Mouse (Mus musculus) midbrain, embryonic 11.5 days (tissue): ENCODE data around the gene Rab11fip4. TPM values are rescaled to one million over a fixed set of nuclear protein-coding genes. Genes with fewer than 3 reads are reported as not detected.

Experiments used
- ATAC-seq: fragments of 200-750 bp; cut with Nextera tagmentation; 2 replicates; pipeline ENCODE4 v1.8.0; 2017; ENCODE audit warnings: moderate TSS enrichment, moderate library complexity; ENCODE audit not compliant: low FRiP score
- DNase-seq: peaks from one replicate; pipeline ENCODE4 v3.0.0; 2015; ENCODE audit warnings: low spot score; ENCODE audit errors: missing footprints
- H3K27ac ChIP-seq: fragments of 300-500 bp; sonication (generic); 2 replicates; pipeline ENCODE4 v1.5.1; 2014; ENCODE audit warnings: low read depth, low read length
- H3K27me3 ChIP-seq: fragments of 300-500 bp; sonication (generic); 2 replicates; pipeline ENCODE4 v1.6.1; 2014; ENCODE audit warnings: mild to moderate bottlenecking, low read length, moderate library complexity, mixed read lengths; ENCODE audit not compliant: control insufficient read depth, insufficient read depth
- H3K36me3 ChIP-seq: fragments of 300-500 bp; sonication (generic); 2 replicates; pipeline ENCODE4 v1.6.1; 2014; ENCODE audit warnings: mild to moderate bottlenecking, low read length, moderate library complexity, mixed read lengths; ENCODE audit not compliant: control insufficient read depth, insufficient read depth
- H3K4me1 ChIP-seq: fragments of 300-500 bp; sonication (generic); 2 replicates; pipeline ENCODE4 v1.6.1; 2014; ENCODE audit warnings: low read length; ENCODE audit not compliant: control insufficient read depth, insufficient read depth
- H3K4me2 ChIP-seq: fragments of 300-500 bp; sonication (generic); 2 replicates; pipeline ENCODE4 v1.6.1; 2014; ENCODE audit warnings: mild to moderate bottlenecking, moderate library complexity
- H3K4me3 ChIP-seq: fragments of 300-500 bp; sonication (generic); 2 replicates; pipeline ENCODE4 v1.5.1; 2014; ENCODE audit warnings: low read depth, low read length
- H3K9ac ChIP-seq: fragments of 300-500 bp; sonication (generic); 2 replicates; pipeline ENCODE4 v1.6.1; 2014; ENCODE audit warnings: low read length
- H3K9me3 ChIP-seq: fragments of 300-500 bp; sonication (generic); 2 replicates; pipeline ENCODE4 v1.6.1; 2016; ENCODE audit warnings: low read length; ENCODE audit not compliant: control insufficient read depth
- WGBS: fragments of 180-500 bp; shearing (Covaris S2); extraction: QIAGEN DNeasy Blood & Tissue Kit; methylation state at CpG from one replicate; pipeline ENCODE4 v1.1.7; 2014; 5-methylcytosine and 5-hydroxymethylcytosine counted together
- polyA plus RNA-seq: library from polyadenylated mRNA; unstranded; fragments of >200 nt; fragmentation: Nextera tagmentation; extraction: Ambion mirVana; gene quantifications from 2 replicates; pipeline ENCODE4 v1.2.1, GENCODE M21; 2014

Rab11fip4 gene
- polyA plus RNA-seq, 1 experiment from 2014 or later, result 14.1 TPM

GRCm38 (mm10) chr11:79714743-79715110, 123.7 kb downstream of the Rab11fip4 start:
- no peaks in the 10 kb centered on the region for H3K36me3 ChIP-seq
- peaks cover 36% of the 10 kb centered on the region for H3K27me3 ChIP-seq
- ATAC-seq, result no peak
- H3K9me3 ChIP-seq, result no peaks in the 10 kb centered on the region
- no peak overlapping the region for H3K27ac ChIP-seq
- no peak overlapping the region for H3K4me2 ChIP-seq
- no peak overlapping the region for H3K4me3 ChIP-seq
- H3K9ac ChIP-seq, result no peak overlapping the region
- H3K4me1 ChIP-seq, result peaks cover 14% of the 10 kb centered on the region
- no peak for DNase-seq
- 82% methylated on average over 6 of the region's 6 CpGs for WGBS

- peaks cover 30% of the 10 kb centered on the region for H3K27me3 ChIP-seq
- no peak overlapping the region for H3K9ac ChIP-seq
- no peak for DNase-seq
- WGBS, result 74% methylated on average over 8 of the region's 8 CpGs
- H3K9me3 ChIP-seq, result no peaks in the 10 kb centered on the region
- no peak overlapping the region for H3K27ac ChIP-seq
- no peaks in the 10 kb centered on the region for H3K36me3 ChIP-seq
- no peak overlapping the region for H3K4me3 ChIP-seq
- H3K4me1 ChIP-seq, result peaks cover 10% of the 10 kb centered on the region
- H3K4me2 ChIP-seq, result no peak overlapping the region
- ATAC-seq, result no peak
These were observed 124.3 kb downstream of the Rab11fip4 start for GRCm38 (mm10) chr11:79715316-79715715.

GRCm38 (mm10) chr11:79715733-79716452, 124.9 kb downstream of the Rab11fip4 start:
- Histone ChIP-seq H3K4me3 (no peak overlapping the region), H3K4me2 (no peak overlapping the region), H3K27ac (no peak overlapping the region), H3K4me1 (peaks cover 7% of the 10 kb centered on the region), H3K27me3 (peaks cover 27% of the 10 kb centered on the region), H3K9ac (no peak overlapping the region), H3K36me3 (no peaks in the 10 kb centered on the region), H3K9me3 (no peaks in the 10 kb centered on the region)
- DNase-seq (no peak), ATAC-seq (no peak)
- 84% methylated on average over 6 of the region's 6 CpGs for WGBS

- H3K27ac ChIP-seq, result no peak overlapping the region
- H3K4me2 ChIP-seq, result no peak overlapping the region
- H3K4me1 ChIP-seq, result peaks cover 3% of the 10 kb centered on the region
- DNase-seq (no peak), ATAC-seq (no peak)
- H3K4me3 ChIP-seq, result no peak overlapping the region
- WGBS, result 63% methylated on average over 2 of the region's 2 CpGs
- peaks cover 23% of the 10 kb centered on the region for H3K27me3 ChIP-seq
- no peaks in the 10 kb centered on the region for H3K9me3 ChIP-seq
- H3K36me3 ChIP-seq, result no peaks in the 10 kb centered on the region
- no peak overlapping the region for H3K9ac ChIP-seq
These were observed 125.4 kb downstream of the Rab11fip4 start for GRCm38 (mm10) chr11:79716453-79716749.

GRCm38 (mm10) chr11:79717271-79717670, 126.3 kb downstream of the Rab11fip4 start:
- H3K4me1 ChIP-seq, result no peaks in the 10 kb centered on the region
- peaks cover 15% of the 10 kb centered on the region for H3K27me3 ChIP-seq
- no peak overlapping the region for H3K4me2 ChIP-seq
- ATAC-seq (no peak), DNase-seq (no peak)
- no peaks in the 10 kb centered on the region for H3K36me3 ChIP-seq
- H3K9me3 ChIP-seq, result no peaks in the 10 kb centered on the region
- no peak overlapping the region for H3K27ac ChIP-seq
- 78% methylated on average over 3 of the region's 3 CpGs for WGBS
- no peak overlapping the region for H3K4me3 ChIP-seq
- no peak overlapping the region for H3K9ac ChIP-seq

- Histone ChIP-seq H3K27ac (no peak overlapping the region), H3K9me3 (no peaks in the 10 kb centered on the region), H3K4me2 (no peak overlapping the region), H3K9ac (no peak overlapping the region), H3K36me3 (no peaks in the 10 kb centered on the region), H3K27me3 (peaks cover 9% of the 10 kb centered on the region), H3K4me3 (no peak overlapping the region), H3K4me1 (no peaks in the 10 kb centered on the region)
- 80% methylated on average over 7 of the region's 7 CpGs for WGBS
- DNase-seq (no peak), ATAC-seq (no peak)
These were observed 126.8 kb downstream of the Rab11fip4 start for GRCm38 (mm10) chr11:79717801-79718200.

- Histone ChIP-seq H3K4me2 (no peak overlapping the region), H3K27me3 (peaks cover 5% of the 10 kb centered on the region; the same call in 1 of the 2 replicates), H3K9me3 (no peaks in the 10 kb centered on the region), H3K9ac (no peak overlapping the region), H3K36me3 (no peaks in the 10 kb centered on the region), H3K27ac (no peak overlapping the region), H3K4me1 (no peaks in the 10 kb centered on the region), H3K4me3 (no peak overlapping the region)
- ATAC-seq (no peak), DNase-seq (no peak)
- 79% methylated on average over 6 of the region's 6 CpGs for WGBS
These were observed 127.2 kb downstream of the Rab11fip4 start for GRCm38 (mm10) chr11:79718202-79718601.

- H3K27ac ChIP-seq, result no peak overlapping the region
- H3K27me3 ChIP-seq, result peaks cover 4% of the 10 kb centered on the region; the same call in 1 of the 2 replicates
- no peaks in the 10 kb centered on the region for H3K9me3 ChIP-seq
- no peak overlapping the region for H3K9ac ChIP-seq
- no peaks in the 10 kb centered on the region for H3K36me3 ChIP-seq
- ATAC-seq (no peak), DNase-seq (no peak)
- 86% methylated on average over 8 of the region's 8 CpGs for WGBS
- H3K4me3 ChIP-seq, result no peak overlapping the region
- H3K4me1 ChIP-seq, result no peaks in the 10 kb centered on the region
- H3K4me2 ChIP-seq, result no peak overlapping the region
These were observed 127.9 kb downstream of the Rab11fip4 start for GRCm38 (mm10) chr11:79718829-79719346.

- no peak overlapping the region for H3K27ac ChIP-seq
- H3K9ac ChIP-seq, result no peak overlapping the region
- 75% methylated on average over 4 of the region's 4 CpGs for WGBS
- DNase-seq (no peak), ATAC-seq (no peak)
- no peaks in the 10 kb centered on the region for H3K36me3 ChIP-seq
- H3K4me2 ChIP-seq, result no peak overlapping the region
- H3K27me3 ChIP-seq, result no peaks in the 10 kb centered on the region
- no peak overlapping the region for H3K4me3 ChIP-seq
- H3K9me3 ChIP-seq, result no peaks in the 10 kb centered on the region
- H3K4me1 ChIP-seq, result no peaks in the 10 kb centered on the region
These were observed 129.7 kb downstream of the Rab11fip4 start for GRCm38 (mm10) chr11:79720737-79721136.
